Mouse (Mus musculus): ENCODE results near the gene Pip5k1a.

GRCm38 (mm10) chr3:95141474-95141873 lies 34.7 kb upstream of the Pip5k1a start:
- no peak for TF ChIP-seq CTCF (conservative IDR thresholded peaks at IDR 0.05; ENCODE audit: insufficient read depth, insufficient read length, low read depth, low read length)
- TF ChIP-seq POLR2A (IDR thresholded peaks at IDR 0.05; ENCODE audit: low read depth, low read length) = no peak

All from kidney, adult 2 months (tissue).